Mouse (Mus musculus) midbrain, embryonic 12.5 days (tissue): ENCODE results near the gene Fkbp5. TPM values are rescaled to one million over a fixed set of nuclear protein-coding genes. Genes with fewer than 3 reads are reported as not detected.
"Not testable (repeated sequence)": the region's sequence is repeated elsewhere in the genome, so short reads cannot be mapped to it uniquely, and the experiment has no call there.

Experiments used
- ATAC-seq: fragments of 200-750 bp; cut with Nextera tagmentation; 2 replicates; pipeline ENCODE4 v1.8.0; 2017; ENCODE audit warnings: low read depth, moderate TSS enrichment, moderate library complexity; ENCODE audit not compliant: low FRiP score
- H3K27ac ChIP-seq: fragments of 300-500 bp; sonication (generic); replicated peaks from 2 replicates; pipeline ENCODE4 v1.5.1; 2016; ENCODE audit warnings: mild to moderate bottlenecking
- H3K27me3 ChIP-seq: fragments of 300-500 bp; sonication (generic); 2 replicates; pipeline ENCODE4 v1.6.1; 2016; ENCODE audit warnings: mild to moderate bottlenecking
- H3K36me3 ChIP-seq: fragments of 300-500 bp; sonication (generic); 2 replicates; pipeline ENCODE4 v1.6.1; 2016
- H3K4me1 ChIP-seq: fragments of 300-500 bp; sonication (generic); 2 replicates; pipeline ENCODE4 v1.6.1; 2016
- H3K4me2 ChIP-seq: fragments of 300-500 bp; sonication (generic); replicated peaks from 2 replicates; pipeline ENCODE4 v1.6.1; 2016; ENCODE audit warnings: mild to moderate bottlenecking, moderate library complexity
- H3K4me3 ChIP-seq: fragments of 300-500 bp; sonication (generic); 2 replicates; pipeline ENCODE4 v1.5.1; 2016; ENCODE audit warnings: mild to moderate bottlenecking
- H3K9ac ChIP-seq: fragments of 300-500 bp; sonication (generic); replicated peaks from 2 replicates; pipeline ENCODE4 v1.6.1; 2016; ENCODE audit warnings: mild to moderate bottlenecking, moderate library complexity
- H3K9me3 ChIP-seq: fragments of 300-500 bp; sonication (generic); 2 replicates; pipeline ENCODE4 v1.6.1; 2016; ENCODE audit warnings: mild to moderate bottlenecking
- WGBS: fragments of 180-500 bp; shearing (Covaris S2); methylation state at CpG from one replicate; pipeline ENCODE4 v1.1.7; 2016; 5-methylcytosine and 5-hydroxymethylcytosine counted together
- polyA plus RNA-seq: library from polyadenylated mRNA; unstranded; fragments of >200 nt; fragmentation: Nextera tagmentation; extraction: Ambion mirVana; gene quantifications from 2 replicates; pipeline ENCODE4 v1.2.1, GENCODE M21; 2016

Fkbp5 gene
- polyA plus RNA-seq, 1 experiment from 2014 or later: 38.2 TPM

- 100% methylated on average over 2 of the region's 2 CpGs for WGBS
- H3K4me3 ChIP-seq, H3K9ac ChIP-seq, H3K27me3 ChIP-seq, H3K27ac ChIP-seq, H3K4me1 ChIP-seq, ATAC-seq, H3K4me2 ChIP-seq, H3K9me3 ChIP-seq: not testable (repeated sequence)
- peaks cover 38% of the 10 kb centered on the region for H3K36me3 ChIP-seq
Observed at GRCm38 (mm10) chr17:28404745-28405144, 112.6 kb downstream of the Fkbp5 start.

- no peak for ATAC-seq
- Histone ChIP-seq H3K4me1 (no peaks in the 10 kb centered on the region), H3K36me3 (peaks cover 43% of the 10 kb centered on the region), H3K27me3 (no peaks in the 10 kb centered on the region), H3K9me3 (0 out of 2 replicates have a peak, but pooled peaks cover 3% of the 10 kb centered on the region), H3K4me2 (no peak overlapping the region), H3K4me3 (no peak overlapping the region), H3K9ac (no peak overlapping the region), H3K27ac (no peak overlapping the region)
- WGBS: 97% methylated on average over 11 of the region's 11 CpGs
Observed at GRCm38 (mm10) chr17:28404301-28404700, 113.0 kb downstream of the Fkbp5 start.

- ATAC-seq: no peak
- H3K36me3 ChIP-seq: peaks cover 16% of the 10 kb centered on the region
- no peak overlapping the region for H3K4me2 ChIP-seq
- 88% methylated on average over 7 of the region's 7 CpGs for WGBS
- H3K4me3 ChIP-seq: no peak overlapping the region
- peaks cover 8% of the 10 kb centered on the region for H3K4me1 ChIP-seq
- H3K27me3 ChIP-seq: peaks cover 5% of the 10 kb centered on the region; the same call in 1 of the 2 replicates
- no peak overlapping the region for H3K9ac ChIP-seq
- H3K27ac ChIP-seq: no peak overlapping the region
- no peaks in the 10 kb centered on the region for H3K9me3 ChIP-seq
Observed at GRCm38 (mm10) chr17:28394994-28395393, 122.3 kb downstream of the Fkbp5 start.

GRCm38 (mm10) chr17:28394051-28394765, 123.1 kb downstream of the Fkbp5 start:
- Histone ChIP-seq H3K36me3 (peaks cover 10% of the 10 kb centered on the region; the same call in 1 of the 2 replicates), H3K27ac (no peak overlapping the region), H3K4me3 (no peak overlapping the region), H3K4me1 (peaks cover 8% of the 10 kb centered on the region), H3K9me3 (no peaks in the 10 kb centered on the region), H3K4me2 (no peak overlapping the region), H3K27me3 (peaks cover 9% of the 10 kb centered on the region), H3K9ac (no peak overlapping the region)
- no peak for ATAC-seq
- 81% methylated on average over 15 of the region's 15 CpGs for WGBS

GRCm38 (mm10) chr17:28391568-28392432, 125.5 kb downstream of the Fkbp5 start:
- 0 out of 2 replicates have a peak, but pooled peaks cover 6% of the 10 kb centered on the region for H3K9me3 ChIP-seq
- H3K9ac ChIP-seq: no peak overlapping the region
- no peaks in the 10 kb centered on the region for H3K36me3 ChIP-seq
- peaks cover 27% of the 10 kb centered on the region for H3K27me3 ChIP-seq
- WGBS: 13% methylated on average over 22 of the region's 25 CpGs
- H3K4me1 ChIP-seq: peaks cover 8% of the 10 kb centered on the region
- H3K4me2 ChIP-seq: 0 out of 2 replicates have a peak overlapping the region, but pooled peaks have one; percentile 13
- H3K27ac ChIP-seq: no peak overlapping the region
- no peak overlapping the region for H3K4me3 ChIP-seq
- ATAC-seq: no peak

GRCm38 (mm10) chr17:28388534-28388933, 128.8 kb downstream of the Fkbp5 start:
- no peak for ATAC-seq
- Histone ChIP-seq H3K4me3 (no peak overlapping the region), H3K4me1 (peaks cover 13% of the 10 kb centered on the region), H3K36me3 (no peaks in the 10 kb centered on the region), H3K4me2 (no peak overlapping the region), H3K9ac (no peak overlapping the region), H3K9me3 (0 out of 2 replicates have a peak, but pooled peaks cover 6% of the 10 kb centered on the region), H3K27ac (no peak overlapping the region), H3K27me3 (peaks cover 38% of the 10 kb centered on the region)
- 90% methylated on average over 3 of the region's 3 CpGs for WGBS

GRCm38 (mm10) chr17:28386150-28386905, 131.0 kb downstream of the Fkbp5 start:
- Histone ChIP-seq H3K4me2 (peak overlapping the region; percentile 40), H3K4me1 (peaks cover 5% of the 10 kb centered on the region; the same call in 1 of the 2 replicates), H3K9me3 (0 out of 2 replicates have a peak, but pooled peaks cover 6% of the 10 kb centered on the region), H3K27me3 (peaks cover 33% of the 10 kb centered on the region), H3K4me3 (peak overlapping the region; percentile 17; the same call in 1 of the 2 replicates), H3K9ac (no peak overlapping the region), H3K27ac (no peak overlapping the region), H3K36me3 (no peaks in the 10 kb centered on the region)
- WGBS: 5% methylated on average over 23 of the region's 23 CpGs
- ATAC-seq: no peak

- no peak overlapping the region for H3K4me3 ChIP-seq
- H3K9ac ChIP-seq: no peak overlapping the region
- H3K27ac ChIP-seq: no peak overlapping the region
- H3K36me3 ChIP-seq: no peaks in the 10 kb centered on the region
- no peak overlapping the region for H3K4me2 ChIP-seq
- WGBS: 63% methylated on average over 4 of the region's 4 CpGs
- H3K9me3 ChIP-seq: 0 out of 2 replicates have a peak, but pooled peaks cover 6% of the 10 kb centered on the region
- no peak for ATAC-seq
- H3K27me3 ChIP-seq: peaks cover 39% of the 10 kb centered on the region
- H3K4me1 ChIP-seq: peaks cover 13% of the 10 kb centered on the region; the same call in 1 of the 2 replicates
Observed at GRCm38 (mm10) chr17:28384298-28384697, 133.0 kb downstream of the Fkbp5 start.

GRCm38 (mm10) chr17:28380255-28380654, 137.1 kb downstream of the Fkbp5 start:
- no peak overlapping the region for H3K4me3 ChIP-seq
- no peak for ATAC-seq
- WGBS: 3% methylated on average over 6 of the region's 6 CpGs
- no peak overlapping the region for H3K9ac ChIP-seq
- peaks cover 8% of the 10 kb centered on the region; the same call in 1 of the 2 replicates for H3K4me1 ChIP-seq
- no peaks in the 10 kb centered on the region for H3K36me3 ChIP-seq
- H3K4me2 ChIP-seq: no peak overlapping the region
- H3K9me3 ChIP-seq: no peaks in the 10 kb centered on the region
- H3K27ac ChIP-seq: no peak overlapping the region
- peaks cover 25% of the 10 kb centered on the region for H3K27me3 ChIP-seq

- WGBS: 13% methylated on average over 17 of the region's 17 CpGs
- no peaks in the 10 kb centered on the region for H3K9me3 ChIP-seq
- no peak overlapping the region for H3K9ac ChIP-seq
- H3K4me1 ChIP-seq: peaks cover 7% of the 10 kb centered on the region; the same call in 1 of the 2 replicates
- H3K27ac ChIP-seq: no peak overlapping the region
- H3K4me3 ChIP-seq: no peak overlapping the region
- H3K27me3 ChIP-seq: peaks cover 38% of the 10 kb centered on the region
- ATAC-seq: no peak
- H3K4me2 ChIP-seq: no peak overlapping the region
- H3K36me3 ChIP-seq: no peaks in the 10 kb centered on the region
Observed at GRCm38 (mm10) chr17:28375592-28376061, 141.7 kb downstream of the Fkbp5 start.

GRCm38 (mm10) chr17:28374494-28374893, 142.8 kb downstream of the Fkbp5 start:
- Histone ChIP-seq H3K4me2 (no peak overlapping the region), H3K4me1 (no peaks in the 10 kb centered on the region), H3K4me3 (no peak overlapping the region), H3K27ac (no peak overlapping the region), H3K36me3 (no peaks in the 10 kb centered on the region), H3K9me3 (no peaks in the 10 kb centered on the region), H3K27me3 (peaks cover 35% of the 10 kb centered on the region), H3K9ac (no peak overlapping the region)
- 21% methylated on average over 14 of the region's 16 CpGs for WGBS
- ATAC-seq: no peak
